Mouse (Mus musculus) liver, embryonic 11.5 days (tissue): Measurements from ENCODE around the gene Gm3015. TPM values are rescaled to one million over a fixed set of nuclear protein-coding genes. Genes with fewer than 3 reads are reported as not detected.
"Not testable (repeated sequence)": the region's sequence is repeated elsewhere in the genome, so short reads cannot be mapped to it uniquely, and the experiment has no call there.

Experiments
- ATAC-seq: fragments of 200-750 bp; cut with Nextera tagmentation; replicated peaks from 2 replicates; pipeline ENCODE4 v1.8.0; 2017; ENCODE audit warnings: moderate number of reproducible peaks, mild to moderate bottlenecking, moderate TSS enrichment, moderate library complexity; ENCODE audit not compliant: low FRiP score
- DNase-seq: peaks from one replicate; pipeline ENCODE4 v3.0.0-alpha.2; 2017; ENCODE audit warnings: low spot score
- H3K27ac ChIP-seq: fragments of 300-500 bp; sonication (generic); 2 replicates; pipeline ENCODE4 v1.5.1; 2014; ENCODE audit warnings: mild to moderate bottlenecking, low read depth, low read length, control low read depth
- H3K27me3 ChIP-seq: fragments of 300-500 bp; sonication (generic); replicated peaks from 2 replicates; pipeline ENCODE4 v1.6.1; 2014; ENCODE audit warnings: low read length, mixed read lengths; ENCODE audit not compliant: control insufficient read depth, insufficient read depth
- H3K36me3 ChIP-seq: fragments of 300-500 bp; sonication (generic); 2 replicates; pipeline ENCODE4 v1.6.1; 2014; ENCODE audit warnings: mild to moderate bottlenecking, low read length, moderate library complexity, mixed read lengths; ENCODE audit not compliant: control insufficient read depth, insufficient read depth
- H3K4me1 ChIP-seq: fragments of 300-500 bp; sonication (generic); replicated peaks from 2 replicates; pipeline ENCODE4 v1.6.1; 2014; ENCODE audit warnings: low read length, mixed read lengths; ENCODE audit not compliant: control insufficient read depth, insufficient read depth
- H3K4me2 ChIP-seq: fragments of 300-500 bp; sonication (generic); 2 replicates; pipeline ENCODE4 v1.6.1; 2014; ENCODE audit warnings: mild to moderate bottlenecking, control low read depth, moderate library complexity
- H3K4me3 ChIP-seq: fragments of 300-500 bp; sonication (generic); 2 replicates; pipeline ENCODE4 v1.5.1; 2014; ENCODE audit warnings: low read depth, low read length, control low read depth
- H3K9ac ChIP-seq: fragments of 300-500 bp; sonication (generic); 2 replicates; pipeline ENCODE4 v1.6.1; 2014; ENCODE audit warnings: low read depth, low read length, control low read depth
- H3K9me3 ChIP-seq: fragments of 300-500 bp; sonication (generic); 2 replicates; pipeline ENCODE4 v1.6.1; 2016; ENCODE audit warnings: low read length, inconsistent platforms, mixed read lengths; ENCODE audit not compliant: control insufficient read depth
- WGBS: fragments of 180-500 bp; shearing (Covaris S2); extraction: QIAGEN DNeasy Blood & Tissue Kit; methylation state at CpG from one replicate; pipeline ENCODE4 v1.1.7; 2014; 5-methylcytosine and 5-hydroxymethylcytosine counted together
- polyA plus RNA-seq: library from polyadenylated mRNA; unstranded; fragments of >200 nt; fragmentation: Nextera tagmentation; extraction: Ambion mirVana; gene quantifications from 2 replicates; pipeline ENCODE4 v1.2.1, GENCODE M21; 2014

Gm3015 gene
- not detected in 2 replicates for polyA plus RNA-seq

- not testable (repeated sequence) for H3K27ac ChIP-seq, DNase-seq, H3K9me3 ChIP-seq, H3K9ac ChIP-seq, H3K4me3 ChIP-seq, H3K27me3 ChIP-seq, H3K4me2 ChIP-seq, H3K36me3 ChIP-seq, H3K4me1 ChIP-seq, ATAC-seq
- WGBS = no CpG with 5 or more reads among the region's 1 CpGs
These were observed at the start of gene Gm3015 for GRCm38 (mm10) chr14:42768721-42769120. TSS of gene Gm3015 (minus strand) at chr14:42768821.

DNA sequence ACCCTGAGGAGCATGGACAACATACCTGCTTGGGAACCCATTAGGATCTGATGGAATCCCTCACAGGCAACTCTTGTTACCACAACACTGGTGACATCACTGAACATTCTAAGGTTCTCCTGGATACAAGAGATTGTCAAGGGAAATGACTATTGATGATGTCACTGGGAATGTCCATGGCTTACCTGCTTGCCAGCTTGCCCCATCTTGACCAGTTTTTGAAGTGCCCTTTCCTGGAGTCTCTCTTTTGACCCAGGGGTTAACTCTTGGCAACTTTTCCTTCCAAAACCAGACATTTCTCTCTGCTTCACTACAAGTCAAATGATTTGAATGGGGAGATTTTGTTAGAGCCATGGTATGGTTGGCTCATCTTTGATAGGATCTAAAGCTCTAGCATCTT lies 29.3 kb upstream of the Gm3015 start, which contains the start of gene Gm10377:
TSS of gene Gm10377 (minus strand) at position 101 of the 400 bp plus-strand sequence.
- not testable (repeated sequence) for H3K27ac ChIP-seq, H3K27me3 ChIP-seq, DNase-seq, ATAC-seq, H3K9me3 ChIP-seq, H3K9ac ChIP-seq, H3K4me1 ChIP-seq, H3K4me3 ChIP-seq, H3K36me3 ChIP-seq, H3K4me2 ChIP-seq

Other genes with a start within 250 kb of the Gm3015 start
- gene Gm8024, start 244.5 kb downstream of the Gm3015 start, polyA plus RNA-seq = not detected in 2 replicates
- not detected in 2 replicates for gene Gm17124, start 168.9 kb downstream of the Gm3015 start, polyA plus RNA-seq
- gene Gm3633, start 126.9 kb downstream of the Gm3015 start, polyA plus RNA-seq = not detected in 2 replicates
- gene Gm10378, start 112.9 kb downstream of the Gm3015 start, polyA plus RNA-seq = not detected in 2 replicates
- gene Gm10377, start 29.2 kb upstream of the Gm3015 start, polyA plus RNA-seq = not detected in 2 replicates
- gene Gm21977, start 84.7 kb upstream of the Gm3015 start, polyA plus RNA-seq = not detected in 2 replicates
- not detected in 2 replicates for gene Gm8082, start 224.8 kb upstream of the Gm3015 start, polyA plus RNA-seq
- not detected in 2 replicates for gene Gm10376, start 246.8 kb upstream of the Gm3015 start, polyA plus RNA-seq